Mouse (Mus musculus): ENCODE measurements at regions not wholly inside any gene's neighbourhood (a gene's known extent, or its start where the extent isn't known, plus 50 kb on each side); places are given as distances from the start of the nearest gene placed in this dataset.
A peak's percentile ranks its signal among the peaks of the same experiment; 100 is the strongest.

DNA sequence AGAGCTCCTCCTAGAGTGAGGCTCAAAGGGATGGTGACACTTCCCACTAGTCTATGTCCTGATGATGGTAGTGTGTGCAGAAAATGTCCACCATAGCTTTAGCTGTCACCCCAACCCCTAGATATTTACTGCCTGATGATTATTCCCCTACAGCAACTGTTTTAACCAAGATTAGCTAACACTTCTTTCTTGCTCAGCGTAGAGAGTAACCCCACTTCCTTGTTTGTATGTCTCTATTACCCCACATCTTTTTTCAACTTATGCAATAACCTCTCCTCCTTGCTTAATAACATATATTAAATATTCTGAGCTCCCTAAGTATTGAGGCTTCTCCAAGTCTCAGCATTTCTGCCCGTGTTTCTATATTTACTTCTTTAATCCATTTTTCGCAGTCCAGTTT lies 404.2 kb upstream of the Cntn3 start:
- Histone ChIP-seq H3K27ac (replicated peaks) (no peak overlapping the region), H3K9ac (replicated peaks) (no peak overlapping the region), H3K4me3 (no peak overlapping the region), H3K4me2 (replicated peaks) (no peak overlapping the region), H3K9me3 (no peaks in the 10 kb centered on the region), H3K4me1 (no peaks in the 10 kb centered on the region), H3K36me3 (no peaks in the 10 kb centered on the region), H3K27me3 (no peaks in the 10 kb centered on the region)
- no peak for ATAC-seq (ENCODE audit: low FRiP score, low read depth)
- WGBS = 90% methylated on average over 3 of the region's 3 CpGs

GRCm38 (mm10) chr6:103023326-103023725 lies 450.4 kb upstream of the Cntn3 start:
- Histone ChIP-seq H3K9me3 (no peaks in the 10 kb centered on the region), H3K9ac (replicated peaks) (no peak overlapping the region), H3K27ac (replicated peaks) (no peak overlapping the region), H3K4me2 (replicated peaks) (no peak overlapping the region), H3K4me1 (no peaks in the 10 kb centered on the region), H3K36me3 (no peaks in the 10 kb centered on the region), H3K27me3 (no peaks in the 10 kb centered on the region), H3K4me3 (no peak overlapping the region)
- ATAC-seq (ENCODE audit: low FRiP score, low read depth) = no peak
- WGBS = 85% methylated on average over 2 of the region's 2 CpGs

- no peak for ATAC-seq (ENCODE audit: low FRiP score, low read depth)
- no peaks in the 10 kb centered on the region for H3K27me3 ChIP-seq
- no peaks in the 10 kb centered on the region for H3K36me3 ChIP-seq
- no peak overlapping the region for H3K9ac ChIP-seq (replicated peaks)
- H3K9me3 ChIP-seq = no peaks in the 10 kb centered on the region
- no peak overlapping the region for H3K4me3 ChIP-seq
- H3K27ac ChIP-seq (replicated peaks) = no peak overlapping the region
- no peaks in the 10 kb centered on the region for H3K4me1 ChIP-seq
- WGBS = 60% methylated on average over 2 of the region's 2 CpGs
- H3K4me2 ChIP-seq (replicated peaks) = no peak overlapping the region
Observed at GRCm38 (mm10) chr6:103024006-103024405, 451.1 kb upstream of the Cntn3 start.

GRCm38 (mm10) chr6:103028150-103028549 lies 455.2 kb upstream of the Cntn3 start:
- 80% methylated on average over 1 of the region's 1 CpGs for WGBS
- Histone ChIP-seq H3K27ac (replicated peaks) (no peak overlapping the region), H3K9me3 (no peaks in the 10 kb centered on the region), H3K27me3 (no peaks in the 10 kb centered on the region), H3K36me3 (no peaks in the 10 kb centered on the region), H3K4me2 (replicated peaks) (no peak overlapping the region), H3K4me1 (no peaks in the 10 kb centered on the region), H3K4me3 (no peak overlapping the region), H3K9ac (replicated peaks) (no peak overlapping the region)
- ATAC-seq (ENCODE audit: low FRiP score, low read depth) = no peak; the same call in 1 of the 2 replicates

DNA sequence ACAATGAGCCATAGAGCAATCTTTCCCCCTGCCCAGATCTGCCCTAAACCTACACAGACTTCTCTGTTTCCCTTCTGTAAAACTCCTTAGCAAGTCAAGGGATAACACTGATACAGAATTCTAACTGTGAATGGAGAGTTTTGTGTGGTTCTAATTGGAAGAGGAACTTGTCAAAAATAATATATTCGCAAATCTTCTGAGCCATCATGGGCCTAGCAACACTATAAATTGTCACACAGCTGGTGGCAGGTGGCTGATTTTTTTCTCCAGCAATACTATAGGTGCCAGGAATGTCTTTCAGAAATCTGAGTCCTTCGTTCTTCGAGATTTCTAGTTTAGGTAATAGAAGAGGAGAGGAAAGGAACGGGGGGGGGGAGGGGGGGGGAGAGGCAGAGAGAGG lies 460.5 kb upstream of the Cntn3 start:
- no peak for ATAC-seq (ENCODE audit: low FRiP score, low read depth)

GRCm38 (mm10) chr6:103033919-103034318 lies 461.0 kb upstream of the Cntn3 start:
- H3K9ac ChIP-seq (replicated peaks) = no peak overlapping the region
- WGBS = 26% methylated on average over 7 of the region's 7 CpGs
- no peak for ATAC-seq (ENCODE audit: low FRiP score, low read depth)
- no peak overlapping the region for H3K4me3 ChIP-seq
- H3K36me3 ChIP-seq = no peaks in the 10 kb centered on the region
- H3K27ac ChIP-seq (replicated peaks) = no peak overlapping the region
- H3K27me3 ChIP-seq = no peaks in the 10 kb centered on the region
- H3K9me3 ChIP-seq = no peaks in the 10 kb centered on the region
- H3K4me2 ChIP-seq (replicated peaks) = no peak overlapping the region
- H3K4me1 ChIP-seq = no peaks in the 10 kb centered on the region

More for the DNA sequence above, 460.5 kb upstream of the Cntn3 start:
- 43% methylated on average over 4 of the region's 4 CpGs for WGBS
- H3K36me3 ChIP-seq = no peaks in the 10 kb centered on the region
- no peak overlapping the region for H3K9ac ChIP-seq (replicated peaks)
- H3K27me3 ChIP-seq = no peaks in the 10 kb centered on the region
- H3K4me1 ChIP-seq = no peaks in the 10 kb centered on the region
- no peak overlapping the region for H3K4me3 ChIP-seq
- no peaks in the 10 kb centered on the region for H3K9me3 ChIP-seq
- H3K27ac ChIP-seq (replicated peaks) = no peak overlapping the region
- no peak overlapping the region for H3K4me2 ChIP-seq (replicated peaks)

DNA sequence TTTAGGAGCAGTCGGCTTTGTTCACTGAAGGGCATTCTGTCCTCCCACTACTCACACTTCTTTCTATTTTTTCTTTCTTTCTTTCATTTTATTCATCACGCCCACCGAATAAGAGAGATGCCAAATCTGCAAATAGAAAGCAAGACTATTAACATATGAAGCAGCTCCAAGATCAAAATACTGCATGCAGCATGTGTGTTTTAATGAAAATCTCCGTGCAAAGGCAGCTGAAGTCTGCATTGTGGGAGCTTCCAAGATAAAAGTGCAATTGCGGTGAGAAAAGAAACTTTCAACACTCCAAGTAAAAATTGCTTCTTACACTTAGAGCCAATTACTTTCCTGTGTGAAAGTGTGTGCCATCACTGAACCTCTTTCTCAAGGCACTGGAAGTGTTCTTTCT lies 449.8 kb upstream of the Chl1 start:
- Histone ChIP-seq H3K4me3 (no peak overlapping the region), H3K9me3 (no peaks in the 10 kb centered on the region), H3K27ac (replicated peaks) (no peak overlapping the region), H3K27me3 (no peaks in the 10 kb centered on the region), H3K4me1 (no peaks in the 10 kb centered on the region), H3K9ac (replicated peaks) (no peak overlapping the region), H3K36me3 (no peaks in the 10 kb centered on the region), H3K4me2 (replicated peaks) (no peak overlapping the region)
- WGBS = 57% methylated on average over 5 of the region's 5 CpGs
- no peak for ATAC-seq (ENCODE audit: low FRiP score, low read depth)

- no peaks in the 10 kb centered on the region for H3K4me1 ChIP-seq
- 67% methylated on average over 1 of the region's 1 CpGs for WGBS
- no peak overlapping the region for H3K4me3 ChIP-seq
- H3K4me2 ChIP-seq (replicated peaks) = no peak overlapping the region
- H3K27me3 ChIP-seq = no peaks in the 10 kb centered on the region
- no peak for ATAC-seq (ENCODE audit: low FRiP score, low read depth)
- no peaks in the 10 kb centered on the region for H3K9me3 ChIP-seq
- no peak overlapping the region for H3K9ac ChIP-seq (replicated peaks)
- H3K27ac ChIP-seq (replicated peaks) = no peak overlapping the region
- no peaks in the 10 kb centered on the region for H3K36me3 ChIP-seq
Observed at GRCm38 (mm10) chr6:103106189-103106588, 404.2 kb upstream of the Chl1 start.

- ATAC-seq (ENCODE audit: low FRiP score, low read depth) = no peak
- H3K4me3 ChIP-seq = no peak overlapping the region
- no peak overlapping the region for H3K27ac ChIP-seq (replicated peaks)
- no peak overlapping the region for H3K9ac ChIP-seq (replicated peaks)
- no peaks in the 10 kb centered on the region for H3K4me1 ChIP-seq
- no peaks in the 10 kb centered on the region for H3K36me3 ChIP-seq
- no peaks in the 10 kb centered on the region for H3K27me3 ChIP-seq
- no peaks in the 10 kb centered on the region for H3K9me3 ChIP-seq
- WGBS = 83% methylated on average over 2 of the region's 2 CpGs
- H3K4me2 ChIP-seq (replicated peaks) = no peak overlapping the region
Observed at GRCm38 (mm10) chr6:103119537-103119936, 390.8 kb upstream of the Chl1 start.

- no peak for ATAC-seq (ENCODE audit: low FRiP score, low read depth)
- H3K36me3 ChIP-seq = no peaks in the 10 kb centered on the region
- H3K27ac ChIP-seq (replicated peaks) = no peak overlapping the region
- no peaks in the 10 kb centered on the region for H3K4me1 ChIP-seq
- WGBS = 80% methylated on average over 5 of the region's 5 CpGs
- no peak overlapping the region for H3K4me3 ChIP-seq
- H3K4me2 ChIP-seq (replicated peaks) = no peak overlapping the region
- no peak overlapping the region for H3K9ac ChIP-seq (replicated peaks)
- H3K9me3 ChIP-seq = no peaks in the 10 kb centered on the region
- no peaks in the 10 kb centered on the region for H3K27me3 ChIP-seq
Observed at GRCm38 (mm10) chr6:103140851-103141250, 369.5 kb upstream of the Chl1 start.

GRCm38 (mm10) chr6:103177851-103178250 lies 332.5 kb upstream of the Chl1 start:
- 65% methylated on average over 1 of the region's 1 CpGs for WGBS
- Histone ChIP-seq H3K9me3 (no peaks in the 10 kb centered on the region), H3K27me3 (no peaks in the 10 kb centered on the region), H3K27ac (replicated peaks) (no peak overlapping the region), H3K36me3 (no peaks in the 10 kb centered on the region), H3K4me2 (replicated peaks) (no peak overlapping the region), H3K9ac (replicated peaks) (no peak overlapping the region), H3K4me3 (no peak overlapping the region), H3K4me1 (no peaks in the 10 kb centered on the region)
- no peak for ATAC-seq (ENCODE audit: low FRiP score, low read depth)

DNA sequence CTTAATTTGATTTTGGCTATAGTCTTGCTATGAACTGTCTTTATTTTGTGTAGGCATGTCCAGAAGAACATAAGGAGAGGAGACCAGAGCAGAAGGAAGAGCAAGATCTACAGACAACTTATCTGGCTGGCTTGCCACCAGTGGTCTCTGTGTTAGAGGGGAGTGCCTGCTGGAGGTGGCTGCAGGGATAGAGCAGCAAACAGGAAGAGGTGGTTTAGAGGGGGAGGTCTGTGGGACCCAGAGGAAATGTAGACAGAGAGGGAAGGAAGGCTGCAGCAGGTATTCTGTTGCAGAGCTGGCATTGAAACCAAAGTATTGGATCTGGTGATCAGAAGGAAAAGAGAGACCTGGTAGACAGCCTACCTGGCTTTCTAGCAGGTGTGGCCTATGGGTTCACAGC lies 327.0 kb upstream of the Chl1 start:
- Histone ChIP-seq H3K4me1 (no peaks in the 10 kb centered on the region), H3K4me2 (replicated peaks) (no peak overlapping the region), H3K36me3 (no peaks in the 10 kb centered on the region), H3K27ac (replicated peaks) (no peak overlapping the region), H3K9ac (replicated peaks) (no peak overlapping the region), H3K27me3 (no peaks in the 10 kb centered on the region), H3K9me3 (no peaks in the 10 kb centered on the region), H3K4me3 (no peak overlapping the region)
- no peak for ATAC-seq (ENCODE audit: low FRiP score, low read depth)

DNA sequence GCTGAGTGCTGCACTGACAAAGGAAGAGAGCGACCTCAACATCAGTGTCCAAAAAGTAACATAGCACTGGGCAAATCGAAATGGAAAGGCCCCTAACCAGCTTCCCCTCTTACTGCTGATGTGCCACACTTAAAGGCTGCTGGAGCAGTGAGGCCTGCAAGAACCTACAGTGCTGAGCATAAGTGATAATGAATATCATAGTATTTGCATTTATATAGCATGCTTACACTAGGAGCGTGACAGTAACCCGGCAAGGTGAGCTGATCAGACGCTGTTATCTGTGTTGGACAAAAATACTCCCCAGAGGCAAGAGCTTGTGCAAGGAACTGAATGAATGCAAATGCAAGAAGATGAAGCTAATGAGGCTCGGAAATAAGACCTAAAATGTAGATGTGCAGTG lies 313.5 kb upstream of the Chl1 start:
- H3K36me3 ChIP-seq = no peaks in the 10 kb centered on the region
- no peak overlapping the region for H3K4me2 ChIP-seq (replicated peaks)
- peak; percentile 41; the same call in 1 of the 2 replicates for ATAC-seq (ENCODE audit: low FRiP score, low read depth)
- WGBS = 83% methylated on average over 6 of the region's 6 CpGs
- no peak overlapping the region for H3K4me3 ChIP-seq
- no peaks in the 10 kb centered on the region for H3K4me1 ChIP-seq
- no peak overlapping the region for H3K9ac ChIP-seq (replicated peaks)
- H3K9me3 ChIP-seq = no peaks in the 10 kb centered on the region
- peak overlapping the region; percentile 46 for H3K27ac ChIP-seq (replicated peaks)
- no peaks in the 10 kb centered on the region for H3K27me3 ChIP-seq

Data from midbrain, embryonic 12.5 days (tissue).